Mouse (Mus musculus) MEL (cell line): ENCODE measurements around the gene Sinhcaf. TPM values are rescaled to one million over a fixed set of nuclear protein-coding genes. Genes with fewer than 3 reads are reported as not detected.
A peak's percentile ranks its signal among the peaks of the same experiment; 100 is the strongest.

ENCODE experiments used
- DNase-seq: peaks from one replicate; pipeline ENCODE4 v3.0.0; 2011; ENCODE audit warnings: low read depth, low spot score
- H3K27ac ChIP-seq: 2 replicates; pipeline ENCODE4 v1.5.1; 2012; ENCODE audit warnings: low read depth, mild to moderate bottlenecking, control low read depth, low read length, moderate library complexity; ENCODE audit not compliant: control insufficient read depth
- H3K27me3 ChIP-seq, 2 experiments: fragments of 150-350 bp in 1 of 2; sonication (generic) in 1 of 2; 2 replicates each; pipeline ENCODE4 v1.6.1; 2012; ENCODE audit warnings: low read length in 2 of 2, mild to moderate bottlenecking in 2 of 2, improper control_type of control experiment in 1 of 2, moderate library complexity in 1 of 2; ENCODE audit not compliant: insufficient read depth in 2 of 2, control insufficient read depth in 1 of 2
- H3K36me3 ChIP-seq, 2 experiments: 2 replicates each; pipeline ENCODE4 v1.6.1; 2012 to 2014; ENCODE audit warnings: low read length in 2 of 2, improper control_type of control experiment in 1 of 2, inconsistent platforms in 1 of 2, mild to moderate bottlenecking in 1 of 2; ENCODE audit not compliant: insufficient read depth in 2 of 2, control insufficient read depth in 1 of 2
- H3K4me1 ChIP-seq, 2 experiments: fragments of 150-350 bp in 1 of 2; sonication (generic) in 1 of 2; 2 replicates each; pipeline ENCODE4 v1.6.1; 2012; ENCODE audit warnings: low read length in 2 of 2, improper control_type of control experiment in 1 of 2, mild to moderate bottlenecking in 1 of 2; ENCODE audit not compliant: insufficient read depth in 2 of 2, control insufficient read depth in 1 of 2
- H3K4me3 ChIP-seq, 2 experiments: fragments of 150-350 bp in 1 of 2; sonication (generic) in 1 of 2; 2 replicates each; pipeline ENCODE4 v1.5.1; 2012; ENCODE audit warnings: low read depth in 2 of 2, low read length in 2 of 2, mild to moderate bottlenecking in 2 of 2, moderate library complexity in 2 of 2, control low read depth in 1 of 2, improper control_type of control experiment in 1 of 2; ENCODE audit not compliant: control insufficient read depth in 1 of 2, insufficient read depth in 1 of 2
- H3K79me2 ChIP-seq: 2 replicates; pipeline ENCODE4 v1.6.1; 2012; ENCODE audit warnings: mild to moderate bottlenecking, low read length, moderate library complexity; ENCODE audit not compliant: control insufficient read depth, poor library complexity, insufficient read depth
- H3K9ac ChIP-seq: 2 replicates; pipeline ENCODE4 v1.6.1; 2012; ENCODE audit warnings: low read depth, mild to moderate bottlenecking, control low read depth, low read length, moderate library complexity; ENCODE audit not compliant: control insufficient read depth, poor library complexity, severe bottlenecking
- H3K9me3 ChIP-seq: fragments of 150-350 bp; sonication (generic); replicated peaks from 2 replicates; pipeline ENCODE4 v1.6.1; 2012; ENCODE audit warnings: mild to moderate bottlenecking, low read length, improper control_type of control experiment, moderate library complexity; ENCODE audit not compliant: insufficient read depth
- BHLHE40 ChIP-seq: IDR thresholded peaks from 2 replicates; pipeline ENCODE4 v1.6.1; 2012; ENCODE audit warnings: low read depth, mild to moderate bottlenecking, inconsistent platforms, low read length, improper control_type of control experiment, borderline replicate concordance
- CHD1 ChIP-seq: IDR thresholded peaks from 2 replicates; pipeline ENCODE4 v1.6.1; 2012; ENCODE audit warnings: low read depth, mild to moderate bottlenecking, inconsistent platforms, low read length, improper control_type of control experiment
- CTCF ChIP-seq, 3 experiments: IDR thresholded peaks in 2 of 3; conservative IDR thresholded peaks in 1 of 3; 2 replicates each; pipeline ENCODE4 v1.5.1; 2011 to 2012; ENCODE audit warnings: low read length in 3 of 3, low read depth in 2 of 3, mild to moderate bottlenecking in 2 of 3, improper control_type of control experiment in 1 of 3, inconsistent platforms in 1 of 3, mixed read lengths in 1 of 3, moderate library complexity in 1 of 3; ENCODE audit not compliant: control insufficient read depth in 1 of 3, insufficient read depth in 1 of 3, poor library complexity in 1 of 3, severe bottlenecking in 1 of 3
- E2F4 ChIP-seq: IDR thresholded peaks from 2 replicates; pipeline ENCODE4 v1.6.1; 2011; ENCODE audit warnings: low read depth, low read length, improper control_type of control experiment, borderline replicate concordance
- ELF1 ChIP-seq: IDR thresholded peaks from 2 replicates; pipeline ENCODE4 v1.6.1; 2014; ENCODE audit warnings: low read depth, mild to moderate bottlenecking, inconsistent platforms, low read length, improper control_type of control experiment, moderate library complexity
- EP300 ChIP-seq, 2 experiments: IDR thresholded peaks; 2 replicates each; pipeline ENCODE4 v1.6.1; 2011; ENCODE audit warnings: improper control_type of control experiment in 2 of 2, low read length in 2 of 2, low read depth in 1 of 2, mild to moderate bottlenecking in 1 of 2
- ETS1 ChIP-seq: IDR thresholded peaks from 2 replicates; pipeline ENCODE4 v1.6.1; 2012; ENCODE audit warnings: low read depth, mild to moderate bottlenecking, inconsistent platforms, low read length, improper control_type of control experiment, moderate library complexity
- GABPA ChIP-seq: IDR thresholded peaks from 2 replicates; pipeline ENCODE4 v1.6.1; 2012; ENCODE audit warnings: low read depth, mild to moderate bottlenecking, inconsistent platforms, low read length, improper control_type of control experiment, moderate library complexity
- GATA1 ChIP-seq: IDR thresholded peaks from 2 replicates; pipeline ENCODE4 v1.6.1; 2011; ENCODE audit warnings: low read depth, low read length, improper control_type of control experiment
- MAX ChIP-seq: IDR thresholded peaks from 2 replicates; pipeline ENCODE4 v1.6.1; 2011; ENCODE audit warnings: low read length, improper control_type of control experiment
- MAZ ChIP-seq: IDR thresholded peaks from 2 replicates; pipeline ENCODE4 v1.6.1; 2012; ENCODE audit warnings: low read depth, mild to moderate bottlenecking, inconsistent platforms, low read length, improper control_type of control experiment
- MXI1 ChIP-seq: IDR thresholded peaks from 2 replicates; pipeline ENCODE4 v1.6.1; 2011; ENCODE audit warnings: mild to moderate bottlenecking, low read depth, low read length, improper control_type of control experiment
- MYC ChIP-seq: IDR thresholded peaks from 2 replicates; pipeline ENCODE4 v1.6.1; 2011; ENCODE audit warnings: low read depth, mild to moderate bottlenecking, low read length, improper control_type of control experiment, moderate library complexity
- NELFE ChIP-seq: IDR thresholded peaks from 2 replicates; pipeline ENCODE4 v1.6.1; 2011; ENCODE audit warnings: low read depth, low read length, improper control_type of control experiment
- NRF1 ChIP-seq: IDR thresholded peaks from 2 replicates; pipeline ENCODE4 v1.6.1; 2014; ENCODE audit warnings: low read depth, mild to moderate bottlenecking, inconsistent platforms, low read length, improper control_type of control experiment, moderate library complexity; ENCODE audit not compliant: poor library complexity, insufficient read depth, severe bottlenecking
- POLR2A ChIP-seq, 2 experiments: IDR thresholded peaks; 2 replicates each; pipeline ENCODE4 v1.6.1; 2011 to 2012; ENCODE audit warnings: low read length in 2 of 2, mild to moderate bottlenecking in 2 of 2, control low read depth in 1 of 2, improper control_type of control experiment in 1 of 2, low read depth in 1 of 2, moderate library complexity in 1 of 2; ENCODE audit not compliant: control insufficient read depth in 1 of 2, insufficient read depth in 1 of 2, poor library complexity in 1 of 2
- POLR2AphosphoS2 ChIP-seq: IDR thresholded peaks from 2 replicates; pipeline ENCODE4 v1.6.1; 2011; ENCODE audit warnings: low read length, improper control_type of control experiment
- POLR2AphosphoS5 ChIP-seq: IDR thresholded peaks from 2 replicates; pipeline ENCODE4 v1.6.1; 2012; ENCODE audit warnings: low read depth, borderline replicate concordance, mild to moderate bottlenecking, inconsistent platforms, low read length, moderate library complexity, mixed read lengths
- RAD21 ChIP-seq: IDR thresholded peaks from 2 replicates; pipeline ENCODE4 v1.6.1; 2011; ENCODE audit warnings: mild to moderate bottlenecking, low read depth, low read length, improper control_type of control experiment
- RCOR1 ChIP-seq: IDR thresholded peaks from 2 replicates; pipeline ENCODE4 v1.6.1; 2012; ENCODE audit warnings: low read depth, mild to moderate bottlenecking, inconsistent platforms, low read length, improper control_type of control experiment
- SIN3A ChIP-seq: IDR thresholded peaks from 2 replicates; pipeline ENCODE4 v1.6.1; 2012; ENCODE audit warnings: low read length, improper control_type of control experiment, inconsistent platforms
- TAL1 ChIP-seq: IDR thresholded peaks from 2 replicates; pipeline ENCODE4 v1.6.1; 2012; ENCODE audit warnings: mild to moderate bottlenecking, inconsistent platforms, low read length, moderate library complexity, mixed read lengths
- TBP ChIP-seq: IDR thresholded peaks from 2 replicates; pipeline ENCODE4 v1.8.0; 2011; ENCODE audit warnings: low read depth, low read length, improper control_type of control experiment
- TCF12 ChIP-seq: IDR thresholded peaks from 2 replicates; pipeline ENCODE4 v1.6.1; 2014; ENCODE audit warnings: low read depth, mild to moderate bottlenecking, inconsistent platforms, low read length, improper control_type of control experiment, moderate library complexity
- USF1 ChIP-seq: IDR thresholded peaks from 2 replicates; pipeline ENCODE4 v1.6.1; 2014; ENCODE audit warnings: low read depth, mild to moderate bottlenecking, inconsistent platforms, low read length, improper control_type of control experiment, moderate library complexity
- USF2 ChIP-seq, 2 experiments: IDR thresholded peaks; 2 replicates each; pipeline ENCODE4 v1.6.1; 2011 to 2012; ENCODE audit warnings: improper control_type of control experiment in 2 of 2, low read length in 2 of 2, borderline replicate concordance in 1 of 2, inconsistent platforms in 1 of 2, low read depth in 1 of 2, mild to moderate bottlenecking in 1 of 2; ENCODE audit not compliant: insufficient read depth in 1 of 2
- ZC3H11A ChIP-seq: IDR thresholded peaks from 2 replicates; pipeline ENCODE4 v1.6.1; 2012; ENCODE audit warnings: low read depth, mild to moderate bottlenecking, inconsistent platforms, low read length, improper control_type of control experiment
- ZKSCAN1 ChIP-seq: IDR thresholded peaks from 2 replicates; pipeline ENCODE4 v1.6.1; 2012; ENCODE audit warnings: low read depth, mild to moderate bottlenecking, inconsistent platforms, low read length, improper control_type of control experiment, moderate library complexity
- ZMIZ1 ChIP-seq: IDR thresholded peaks from 2 replicates; pipeline ENCODE4 v1.6.1; 2012; ENCODE audit warnings: low read depth, mild to moderate bottlenecking, inconsistent platforms, low read length, improper control_type of control experiment, moderate library complexity
- polyA plus RNA-seq, 2 experiments: library from polyadenylated mRNA; stranded (reverse) in 1 of 2; unstranded in 1 of 2; fragments of >175 nt in 1 of 2; fragments of >200 nt in 1 of 2; gene quantifications; 2 replicates each; pipeline versions ENCODE4 v1.2.1 to v1.2.4; 2012; ENCODE audit warnings: low replicate concordance in 2 of 2, low read depth in 1 of 2; ENCODE audit not compliant: insufficient read length in 2 of 2, insufficient read depth in 1 of 2, missing spikeins in 1 of 2
- total RNA-seq: library from RNA; depleted of rRNA; stranded (reverse); fragments of 300-350 nt; gene quantifications from 2 replicates; pipeline ENCODE4 v1.2.3, GENCODE M21; 2012

Gene Sinhcaf
- total and polyA plus RNA-seq, 3 experiments, result 34.7 to 59.7 (median 54.4) TPM

DNA sequence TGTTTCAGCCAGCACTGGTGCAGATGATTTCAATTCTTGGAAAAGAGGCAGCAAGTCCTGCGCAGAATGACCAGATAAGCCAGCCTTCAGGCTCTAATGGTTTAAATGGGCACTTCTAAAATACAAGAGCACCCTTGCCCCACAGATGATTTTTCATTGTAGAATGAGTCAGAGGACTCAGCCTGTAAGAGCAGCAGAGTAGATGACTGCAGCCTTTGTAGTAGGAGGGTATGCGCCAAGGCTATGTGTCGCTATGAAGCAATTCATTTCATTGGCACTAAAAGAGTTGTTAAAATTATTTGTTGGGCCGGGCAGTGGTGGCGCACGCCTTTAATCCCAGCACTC, 49.8 kb downstream of the Sinhcaf start:
- Histone ChIP-seq H3K27me3 (no peaks in the 10 kb centered on the region), H3K9ac (peak overlapping the region; percentile 70), H3K4me1 (peaks cover 3 to 6% of the 10 kb centered on the region in 2 experiments; a peak in 3 of 4 replicates), H3K27ac (peak overlapping the region; percentile 59), H3K79me2 (no peaks in the 10 kb centered on the region; the same call in 1 of the 2 replicates), H3K4me3 (peak overlapping the region; percentile 72 to 80), H3K36me3 (peaks cover 0 to 16% of the 10 kb centered on the region in 2 experiments; a peak in 2 of 4 replicates), H3K9me3 (no peaks in the 10 kb centered on the region)
- DNase-seq, result no peak
- TF ChIP-seq SIN3A, result 0 out of 2 replicates have a peak, but pooled peaks have one; percentile 1
- no peak for TF ChIP-seq GABPA
- no peak for TF ChIP-seq TBP
- no peak for TF ChIP-seq EP300 (IDR thresholded peaks at IDR 0.05; ENCODE audit: low read depth in 1 of 2, low read length in 2 of 2)
- no peak for TF ChIP-seq POLR2AphosphoS2

DNA sequence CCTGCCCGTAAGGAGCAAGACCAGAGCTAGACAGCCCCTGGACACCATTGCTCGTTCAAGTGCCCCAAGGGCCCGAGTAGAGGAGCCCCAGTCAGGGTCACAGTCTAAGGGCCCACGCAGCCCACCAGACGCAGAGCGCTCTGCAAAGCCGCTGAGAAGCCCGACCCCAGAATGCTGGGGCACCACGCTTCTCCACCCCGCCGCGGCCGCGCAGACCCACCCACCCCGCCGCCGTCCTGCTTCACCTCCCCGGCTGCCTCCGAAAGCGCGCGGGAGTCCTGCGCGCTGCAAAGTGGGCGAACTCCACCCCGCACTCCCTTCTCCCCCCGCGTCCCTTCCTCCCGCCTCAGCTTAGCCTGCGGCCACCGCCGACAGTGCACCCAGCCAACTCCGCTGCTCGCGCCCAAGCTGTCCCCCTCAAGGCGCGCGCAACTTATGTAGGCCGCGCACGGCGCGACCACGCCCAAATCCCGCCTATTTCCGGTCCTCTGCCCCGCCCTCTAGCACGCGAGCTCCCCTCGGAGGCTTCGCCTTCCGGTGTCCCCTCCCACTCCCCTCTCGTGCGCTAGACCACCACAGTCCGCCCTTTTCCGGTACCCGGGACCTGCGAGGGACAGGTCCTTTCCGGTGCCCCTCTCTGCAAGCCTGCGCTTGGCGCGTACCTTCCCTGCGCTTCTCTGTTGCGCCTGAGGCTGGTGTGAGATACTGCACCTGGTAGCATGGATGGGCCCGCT, 50.3 kb downstream of the Sinhcaf start, which contains the start of gene Caprin2:
Gene Caprin2, minus strand, starts transcription at position 465 of the 734 bp plus-strand sequence.
- Histone ChIP-seq H3K4me3 (peak within 1 kb of the TSS; percentile 80 to 81), H3K9ac (peak within 1 kb of the TSS; percentile 77), H3K9me3 (no peaks in the 10 kb centered on the region), H3K27ac (peak within 1 kb of the TSS; percentile 59), H3K36me3 (peaks cover 0 to 16% of the 10 kb centered on the region in 2 experiments; a peak in 2 of 4 replicates), H3K27me3 (no peaks in the 10 kb centered on the region), H3K79me2 (no peaks in the 10 kb centered on the region; the same call in 1 of the 2 replicates), H3K4me1 (peaks cover 3 to 6% of the 10 kb centered on the region in 2 experiments; a peak in 3 of 4 replicates)
- DNase-seq, result peak; percentile 96
- TF ChIP-seq TBP (peak; percentile 97), CTCF (IDR thresholded peaks at IDR 0.05 in 2 of 3, conservative IDR thresholded peaks at IDR 0.05 in 1 of 3; ENCODE audit: control insufficient read depth in 1 of 3, insufficient read depth in 1 of 3, low read depth in 2 of 3, low read length in 3 of 3, poor library complexity in 1 of 3, severe bottlenecking in 1 of 3) (no peak), RCOR1 (peak; percentile 45; the same call in 1 of the 2 replicates), BHLHE40 (peak; percentile 95), POLR2A (IDR thresholded peaks at IDR 0.05; ENCODE audit: control insufficient read depth in 1 of 2, insufficient read depth in 1 of 2, low read depth in 1 of 2, low read length in 2 of 2, poor library complexity in 1 of 2) (peak; percentile 99 to 100), USF2 (IDR thresholded peaks at IDR 0.05; ENCODE audit: borderline replicate concordance in 1 of 2, insufficient read depth in 1 of 2, low read depth in 1 of 2, low read length in 2 of 2) (no peak), MYC (peak; percentile 63; the same call in 1 of the 2 replicates), ZMIZ1 (peak; percentile 99), POLR2AphosphoS5 (peak; percentile 94), TAL1 (no peak), ETS1 (no peak), EP300 (IDR thresholded peaks at IDR 0.05; ENCODE audit: low read depth in 1 of 2, low read length in 2 of 2) (peak in 1 of 2 experiments; percentile 43; a peak in 2 of 4 replicates), ELF1 (peak; percentile 85), TCF12 (peak; percentile 55; the same call in 1 of the 2 replicates), NRF1 (peak; percentile 56), ZKSCAN1 (no peak), MXI1 (peak; percentile 86), GATA1 (no peak), CHD1 (0 out of 2 replicates have a peak, but pooled peaks have one; percentile 72), GABPA (no peak; the same call in 1 of the 2 replicates), ZC3H11A (no peak), MAZ (peak; percentile 75), USF1 (0 out of 2 replicates have a peak, but pooled peaks have one; percentile 19), MAX (peak; percentile 78), E2F4 (0 out of 2 replicates have a peak, but pooled peaks have one; percentile 59), RAD21 (no peak), NELFE (peak; percentile 99)
